Mouse (Mus musculus): ENCODE data around the gene Adgrb2. TPM values are rescaled to one million over a fixed set of nuclear protein-coding genes. Genes with fewer than 3 reads are reported as not detected.

Gene Adgrb2
- polyA plus RNA-seq, 1 experiment, result 0.08 TPM

DNA sequence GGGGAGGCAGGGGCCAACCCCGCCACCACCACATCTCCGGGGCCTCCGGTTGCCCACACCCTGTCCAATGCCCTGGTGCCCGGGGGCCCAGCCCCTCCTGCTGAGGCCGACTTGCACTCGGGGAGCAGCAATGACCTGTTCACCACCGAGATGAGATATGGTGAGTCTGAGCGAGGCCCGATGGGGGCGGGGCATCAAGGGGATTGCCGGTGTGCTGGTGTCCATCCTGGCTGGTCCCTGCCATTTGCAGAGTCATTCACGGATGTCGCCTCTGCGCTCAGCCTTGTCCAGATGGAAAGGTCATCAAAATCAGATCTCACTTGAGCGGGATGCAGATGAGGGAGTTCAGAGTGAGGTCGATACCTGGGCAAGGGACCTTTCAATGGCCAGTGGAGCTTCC, 8.1 kb downstream of the Adgrb2 start:
- Histone ChIP-seq H3ac (ENCODE audit: control insufficient read depth, insufficient read length) (no peak overlapping the region), H3K4me2 (ENCODE audit: low read depth) (no peak overlapping the region), H3K36me3 (ENCODE audit: control insufficient read depth, insufficient read depth) (no peaks in the 10 kb centered on the region), H3K4me3 (no peak overlapping the region), H3K27me3 (ENCODE audit: control insufficient read depth, insufficient read depth, insufficient read length) (peaks cover 25% of the 10 kb centered on the region), H3K79me2 (ENCODE audit: control insufficient read depth, insufficient read depth) (no peaks in the 10 kb centered on the region)
- TF ChIP-seq USF1 (IDR thresholded peaks at IDR 0.05; ENCODE audit: low read depth) (no peak), CEBPB (IDR thresholded peaks at IDR 0.05; ENCODE audit: insufficient read depth, poor library complexity, severe bottlenecking) (no peak), POLR2AphosphoS2 (IDR thresholded peaks at IDR 0.05; ENCODE audit: insufficient read length, low read depth) (no peak), POLR2A (IDR thresholded peaks at IDR 0.05; ENCODE audit: insufficient read length, low read depth) (no peak), TCF12 (IDR thresholded peaks at IDR 0.05; ENCODE audit: insufficient read depth, poor library complexity, severe bottlenecking) (no peak), E2F4 (IDR thresholded peaks at IDR 0.05; ENCODE audit: insufficient read depth) (no peak), MAX (IDR thresholded peaks at IDR 0.05; ENCODE audit: low read depth) (no peak), MYOD1 (IDR thresholded peaks at IDR 0.05; ENCODE audit: control insufficient read depth in 1 of 3, insufficient read length in 2 of 3, low read depth in 2 of 3) (no peak), SRF (IDR thresholded peaks at IDR 0.05; ENCODE audit: control insufficient read depth, insufficient read length, low read depth) (no peak), TCF3 (IDR thresholded peaks at IDR 0.05; ENCODE audit: insufficient read length, low read depth) (no peak), REST (IDR thresholded peaks at IDR 0.05; ENCODE audit: insufficient read depth, insufficient read length) (no peak), MYOG (IDR thresholded peaks at IDR 0.05; ENCODE audit: control insufficient read depth in 1 of 3, insufficient read depth in 1 of 3, insufficient read length in 2 of 3, low read depth in 2 of 3) (no peak)

DNA sequence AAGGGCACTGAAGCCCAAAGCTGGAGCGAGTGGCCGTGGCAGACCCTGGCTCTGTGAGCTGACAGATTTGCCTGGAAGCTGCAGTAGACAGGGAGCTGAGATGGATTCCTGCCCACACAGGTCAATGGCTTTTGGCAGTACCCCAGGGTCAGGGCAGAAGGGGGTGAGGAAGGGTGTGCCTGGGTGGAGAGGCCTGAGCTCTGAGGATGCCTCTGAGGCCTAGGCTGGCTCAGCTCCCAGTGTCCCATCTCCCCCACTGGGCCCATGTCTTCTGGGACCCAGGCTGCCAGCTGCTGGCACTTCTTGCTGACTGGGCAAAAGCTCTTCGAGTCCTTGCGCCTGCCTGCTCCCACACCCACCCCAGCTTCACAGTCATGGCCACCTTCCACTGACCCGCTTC, 8.5 kb downstream of the Adgrb2 start:
- Histone ChIP-seq H3K36me3 (ENCODE audit: control insufficient read depth, insufficient read depth) (no peaks in the 10 kb centered on the region), H3K4me2 (ENCODE audit: low read depth) (no peak overlapping the region), H3K27me3 (ENCODE audit: control insufficient read depth, insufficient read depth, insufficient read length) (peaks cover 23% of the 10 kb centered on the region), H3K79me2 (ENCODE audit: control insufficient read depth, insufficient read depth) (no peaks in the 10 kb centered on the region), H3ac (ENCODE audit: control insufficient read depth, insufficient read length) (no peak overlapping the region), H3K4me3 (no peak overlapping the region)
- TF ChIP-seq SRF (IDR thresholded peaks at IDR 0.05; ENCODE audit: control insufficient read depth, insufficient read length, low read depth) (no peak), POLR2AphosphoS2 (IDR thresholded peaks at IDR 0.05; ENCODE audit: insufficient read length, low read depth) (no peak), TCF3 (IDR thresholded peaks at IDR 0.05; ENCODE audit: insufficient read length, low read depth) (no peak), MYOG (IDR thresholded peaks at IDR 0.05; ENCODE audit: control insufficient read depth in 1 of 3, insufficient read depth in 1 of 3, insufficient read length in 2 of 3, low read depth in 2 of 3) (no peak), REST (IDR thresholded peaks at IDR 0.05; ENCODE audit: insufficient read depth, insufficient read length) (no peak), CEBPB (IDR thresholded peaks at IDR 0.05; ENCODE audit: insufficient read depth, poor library complexity, severe bottlenecking) (no peak), POLR2A (IDR thresholded peaks at IDR 0.05; ENCODE audit: insufficient read length, low read depth) (no peak), MAX (IDR thresholded peaks at IDR 0.05; ENCODE audit: low read depth) (no peak)

DNA sequence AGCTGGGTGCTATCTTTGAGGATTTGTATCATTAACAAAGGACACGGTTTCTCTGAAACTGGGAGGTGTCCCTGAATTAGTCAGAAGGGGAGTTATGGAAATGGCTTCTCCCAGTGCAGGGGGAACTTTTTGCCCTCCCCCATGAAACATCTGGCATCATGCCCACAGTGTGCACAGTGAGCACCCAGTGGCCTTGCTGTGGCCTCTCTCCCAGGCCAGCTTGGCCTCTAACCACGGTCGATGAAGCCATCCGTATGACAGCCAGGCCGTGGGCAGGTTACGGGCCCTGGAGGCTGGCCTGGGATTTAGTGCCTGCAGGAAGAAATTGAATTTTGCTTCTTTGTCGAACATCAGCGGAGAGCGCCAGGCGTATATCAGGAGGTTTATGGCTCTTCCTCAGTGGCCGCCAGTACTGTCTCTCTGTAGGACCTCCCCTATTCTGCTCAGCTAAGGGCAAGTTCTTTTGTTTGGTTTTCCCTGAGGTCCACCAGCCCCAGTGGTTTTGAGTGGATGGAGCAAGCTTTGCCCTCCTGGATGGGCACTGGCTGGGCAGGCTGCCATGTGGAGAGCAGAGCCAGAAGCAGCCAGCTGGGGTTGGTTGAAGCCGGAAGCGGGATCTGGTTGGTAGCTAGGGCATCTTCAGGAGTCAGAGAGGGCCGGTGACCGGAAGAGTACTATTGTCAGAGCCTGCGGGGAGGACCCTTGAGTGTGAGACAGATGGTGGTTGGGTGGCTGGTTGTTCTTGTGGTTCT, 9.4 kb downstream of the Adgrb2 start:
- H3K27me3 ChIP-seq (ENCODE audit: control insufficient read depth, insufficient read depth, insufficient read length), result peaks cover 26% of the 10 kb centered on the region

DNA sequence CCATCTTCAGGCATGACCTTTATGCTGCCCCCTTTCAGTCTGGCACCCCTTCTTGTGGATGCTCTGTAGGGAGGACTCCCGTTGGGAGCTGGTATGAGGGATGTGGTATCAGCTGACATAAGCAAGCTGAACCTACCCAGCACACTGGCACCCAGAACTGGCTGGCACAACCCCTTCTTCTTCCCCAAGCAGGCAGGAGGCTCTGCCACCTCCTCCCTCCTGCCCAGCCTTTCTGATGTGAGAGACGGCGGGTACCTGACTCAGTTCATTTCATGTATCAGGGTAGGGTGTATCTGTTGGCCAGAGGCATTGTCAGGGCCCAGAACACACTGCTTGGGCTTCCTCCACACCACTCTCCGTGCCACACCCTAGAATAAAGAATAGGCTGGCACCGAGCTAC, 10.1 kb downstream of the Adgrb2 start:
- Histone ChIP-seq H3K27me3 (ENCODE audit: control insufficient read depth, insufficient read depth, insufficient read length) (peaks cover 26% of the 10 kb centered on the region), H3K4me2 (ENCODE audit: low read depth) (no peak overlapping the region), H3ac (ENCODE audit: control insufficient read depth, insufficient read length) (no peak overlapping the region), H3K4me3 (no peak overlapping the region), H3K79me2 (ENCODE audit: control insufficient read depth, insufficient read depth) (no peaks in the 10 kb centered on the region), H3K36me3 (ENCODE audit: control insufficient read depth, insufficient read depth) (no peaks in the 10 kb centered on the region)
- no peak for TF ChIP-seq SRF (IDR thresholded peaks at IDR 0.05; ENCODE audit: control insufficient read depth, insufficient read length, low read depth)
- no peak for TF ChIP-seq MYOD1 (IDR thresholded peaks at IDR 0.05; ENCODE audit: control insufficient read depth in 1 of 3, insufficient read length in 2 of 3, low read depth in 2 of 3)
- no peak for TF ChIP-seq TCF12 (IDR thresholded peaks at IDR 0.05; ENCODE audit: insufficient read depth, poor library complexity, severe bottlenecking)
- TF ChIP-seq MAX (IDR thresholded peaks at IDR 0.05; ENCODE audit: low read depth), result no peak
- TF ChIP-seq REST (IDR thresholded peaks at IDR 0.05; ENCODE audit: insufficient read depth, insufficient read length), result no peak
- TF ChIP-seq POLR2AphosphoS2 (IDR thresholded peaks at IDR 0.05; ENCODE audit: insufficient read length, low read depth), result no peak

More for the DNA sequence above, 9.4 kb downstream of the Adgrb2 start:
- H3K4me2 ChIP-seq (ENCODE audit: low read depth), result no peak overlapping the region
- H3K79me2 ChIP-seq (ENCODE audit: control insufficient read depth, insufficient read depth), result no peaks in the 10 kb centered on the region
- no peak for TF ChIP-seq TCF3 (IDR thresholded peaks at IDR 0.05; ENCODE audit: insufficient read length, low read depth)
- TF ChIP-seq MAX (IDR thresholded peaks at IDR 0.05; ENCODE audit: low read depth), result no peak
- TF ChIP-seq REST (IDR thresholded peaks at IDR 0.05; ENCODE audit: insufficient read depth, insufficient read length), result no peak
- no peak for TF ChIP-seq TCF12 (IDR thresholded peaks at IDR 0.05; ENCODE audit: insufficient read depth, poor library complexity, severe bottlenecking)
- no peak for TF ChIP-seq E2F4 (IDR thresholded peaks at IDR 0.05; ENCODE audit: insufficient read depth)
- TF ChIP-seq POLR2A (IDR thresholded peaks at IDR 0.05; ENCODE audit: insufficient read length, low read depth), result no peak
- no peak for TF ChIP-seq CEBPB (IDR thresholded peaks at IDR 0.05; ENCODE audit: insufficient read depth, poor library complexity, severe bottlenecking)
- TF ChIP-seq POLR2AphosphoS2 (IDR thresholded peaks at IDR 0.05; ENCODE audit: insufficient read length, low read depth), result no peak
- no peak for TF ChIP-seq USF1 (IDR thresholded peaks at IDR 0.05; ENCODE audit: low read depth)
- TF ChIP-seq MYOG (IDR thresholded peaks at IDR 0.05; ENCODE audit: control insufficient read depth in 1 of 3, insufficient read depth in 1 of 3, insufficient read length in 2 of 3, low read depth in 2 of 3), result no peak
- H3K4me3 ChIP-seq, result no peak overlapping the region
- no peaks in the 10 kb centered on the region for H3K36me3 ChIP-seq (ENCODE audit: control insufficient read depth, insufficient read depth)
- no peak overlapping the region for H3ac ChIP-seq (ENCODE audit: control insufficient read depth, insufficient read length)

DNA sequence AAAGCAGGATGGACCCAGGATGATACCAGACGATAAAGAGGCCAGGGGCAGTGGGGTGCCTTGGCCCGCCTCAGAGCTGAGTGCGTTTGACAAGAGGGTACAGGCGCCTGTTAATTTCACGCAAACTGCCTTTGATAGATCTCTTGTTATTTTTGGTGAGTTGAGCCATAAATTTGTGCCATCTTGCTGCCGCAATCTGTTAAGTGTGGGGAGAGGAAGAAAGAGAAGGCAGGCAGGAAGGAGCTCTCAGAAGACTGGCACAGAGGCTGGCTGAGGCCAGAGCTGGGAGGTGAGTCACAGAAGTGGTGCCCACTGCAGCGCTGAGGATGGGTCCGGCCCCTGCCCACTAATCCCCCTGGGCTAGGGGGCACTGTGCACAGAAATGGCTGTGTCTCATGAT, 10.6 kb downstream of the Adgrb2 start:
- H3K4me2 ChIP-seq (ENCODE audit: low read depth), result no peak overlapping the region
- no peak overlapping the region for H3ac ChIP-seq (ENCODE audit: control insufficient read depth, insufficient read length)
- no peak for TF ChIP-seq MYOD1 (IDR thresholded peaks at IDR 0.05; ENCODE audit: control insufficient read depth in 1 of 3, insufficient read length in 2 of 3, low read depth in 2 of 3)
- H3K27me3 ChIP-seq (ENCODE audit: control insufficient read depth, insufficient read depth, insufficient read length), result peaks cover 26% of the 10 kb centered on the region
- H3K36me3 ChIP-seq (ENCODE audit: control insufficient read depth, insufficient read depth), result no peaks in the 10 kb centered on the region
- no peak overlapping the region for H3K4me3 ChIP-seq
- H3K79me2 ChIP-seq (ENCODE audit: control insufficient read depth, insufficient read depth), result no peaks in the 10 kb centered on the region
